ENCODE assay signal across 9 mouse cellular contexts in the genomic region with DNA sequence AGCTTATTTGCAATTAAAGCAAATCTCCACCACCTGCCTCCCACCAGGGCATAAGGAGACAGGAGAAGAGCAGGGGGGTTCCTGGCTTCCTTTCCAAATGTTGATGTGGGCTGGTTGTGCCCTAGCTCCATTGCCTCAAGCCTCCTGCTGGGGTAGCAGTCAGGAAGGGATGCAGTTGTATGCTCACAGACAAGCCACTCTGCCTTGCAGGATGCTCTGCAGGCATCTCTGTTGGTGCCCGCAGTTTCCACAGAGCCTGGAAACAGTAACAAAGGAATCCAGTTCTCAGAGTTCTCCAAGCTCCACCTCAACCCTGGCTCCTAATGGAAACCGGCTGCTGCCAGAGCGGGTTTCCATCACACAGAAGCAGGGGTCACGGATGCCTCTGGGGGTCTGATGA. TPM values are rescaled to one million over a fixed set of nuclear protein-coding genes. Genes with fewer than 3 reads are reported as not detected.
A peak's percentile ranks its signal among the peaks of the same experiment; 100 is the strongest.
DNase-seq lines count a peak whose midpoint lies in the region; ATAC-seq and TF ChIP-seq lines count a peak whose summit lies in the region.
"Had no signal": no experiment of that assay in that cellular context is flagged by ENCODE, and none has a peak within 500 bp of the region (broad histone marks: within the 10 kb centered on the region; RNA-seq: fewer than 3 reads in every experiment).

No protein-coding gene starts in this region.

- no peak for TF ChIP-seq CTCF in lung, adult 2 months (IDR thresholded peaks at IDR 0.05; ENCODE audit: insufficient read depth, low read length)

- 18% methylated on average over 4 of the region's 4 CpGs for WGBS in forebrain, embryonic 16.5 days
- WGBS in limb, embryonic 14.5 days: 8% methylated on average over 4 of the region's 4 CpGs
- 25% methylated on average over 4 of the region's 4 CpGs for WGBS in neural tube, embryonic 15.5 days
- 82% methylated on average over 4 of the region's 4 CpGs for WGBS in lung, adult 2 months

- H3K36me3 ChIP-seq in forebrain, embryonic 16.5 days (ENCODE audit: control insufficient read depth, insufficient read depth): no peaks in the 10 kb centered on the region; the same call in 1 of the 2 replicates
- peaks cover 9% of the 10 kb centered on the region for H3K36me3 ChIP-seq in limb, embryonic 14.5 days (ENCODE audit: control insufficient read depth, insufficient read depth, low read length)
- H3K36me3 ChIP-seq in neural tube, embryonic 15.5 days: no peaks in the 10 kb centered on the region
- H3K36me3 ChIP-seq: lung, embryonic 15.5 days had no signal

- TF ChIP-seq POLR2A in limb, embryonic 14.5 days (IDR thresholded peaks at IDR 0.05; ENCODE audit: borderline replicate concordance, extremely low read depth, insufficient read depth, insufficient read length): no peak
- TF ChIP-seq POLR2A in lung, adult 2 months (IDR thresholded peaks at IDR 0.05; ENCODE audit: borderline replicate concordance, extremely low read depth, low read depth, low read length): no peak

- no peak overlapping the region for H3K4me3 ChIP-seq in forebrain, embryonic 16.5 days (replicated peaks; ENCODE audit: low read length)
- no peak overlapping the region for H3K4me3 ChIP-seq in limb, embryonic 14.5 days (replicated peaks; ENCODE audit: low read length)
- no peak overlapping the region for H3K4me3 ChIP-seq in neural tube, embryonic 15.5 days (replicated peaks)
- no peak overlapping the region for H3K4me3 ChIP-seq in lung, adult 2 months (replicated peaks; ENCODE audit: extremely low read depth, low read depth, low read length)
- H3K4me3 ChIP-seq: lung, embryonic 15.5 days had no signal

- no peaks in the 10 kb centered on the region for H3K9me3 ChIP-seq in forebrain, embryonic 16.5 days (ENCODE audit: control insufficient read depth, low read length)
- H3K9me3 ChIP-seq in limb, embryonic 14.5 days (ENCODE audit: control insufficient read depth, low read length): no peaks in the 10 kb centered on the region
- no peaks in the 10 kb centered on the region for H3K9me3 ChIP-seq in neural tube, embryonic 15.5 days (replicated peaks)
- H3K9me3 ChIP-seq: lung, embryonic 15.5 days had no signal

- peak overlapping the region; percentile 31; the same call in 1 of the 2 replicates for H3K27ac ChIP-seq in forebrain, embryonic 16.5 days (ENCODE audit: low read length)
- peak overlapping the region; percentile 76 for H3K27ac ChIP-seq in limb, embryonic 14.5 days (replicated peaks; ENCODE audit: low read depth, low read length)
- H3K27ac ChIP-seq in neural tube, embryonic 15.5 days (replicated peaks): no peak overlapping the region; the same call in 1 of the 2 replicates
- H3K27ac ChIP-seq: lung, embryonic 15.5 days had no signal

- no peaks in the 10 kb centered on the region for H3K27me3 ChIP-seq in forebrain, embryonic 16.5 days (replicated peaks; ENCODE audit: control insufficient read depth, insufficient read depth, low read length)
- H3K27me3 ChIP-seq in limb, embryonic 14.5 days (ENCODE audit: control insufficient read depth, insufficient read depth, low read length): no peaks in the 10 kb centered on the region
- H3K27me3 ChIP-seq in neural tube, embryonic 15.5 days (replicated peaks): no peaks in the 10 kb centered on the region
- H3K27me3 ChIP-seq: lung, embryonic 15.5 days had no signal

- H3K9ac ChIP-seq in forebrain, embryonic 16.5 days (replicated peaks; ENCODE audit: low read depth, low read length): no peak overlapping the region
- peak overlapping the region; percentile 9; the same call in 1 of the 2 replicates for H3K9ac ChIP-seq in limb, embryonic 14.5 days (ENCODE audit: low read depth, low read length, severe bottlenecking)
- H3K9ac ChIP-seq in neural tube, embryonic 15.5 days (replicated peaks): no peak overlapping the region
- H3K9ac ChIP-seq: lung, embryonic 15.5 days had no signal

- no peak overlapping the region for H3K4me2 ChIP-seq in forebrain, embryonic 16.5 days (ENCODE audit: low read length)
- H3K4me2 ChIP-seq in limb, embryonic 14.5 days (replicated peaks; ENCODE audit: low read depth, low read length, severe bottlenecking): no peak overlapping the region; the same call in 1 of the 2 replicates
- H3K4me2 ChIP-seq in neural tube, embryonic 15.5 days: no peak overlapping the region
- H3K4me2 ChIP-seq: lung, embryonic 15.5 days had no signal

- peaks cover 18% of the 10 kb centered on the region for H3K4me1 ChIP-seq in forebrain, embryonic 16.5 days (replicated peaks; ENCODE audit: control insufficient read depth, insufficient read depth, low read length)
- H3K4me1 ChIP-seq in limb, embryonic 14.5 days (ENCODE audit: control insufficient read depth, insufficient read depth, low read length): peaks cover 35% of the 10 kb centered on the region
- H3K4me1 ChIP-seq in neural tube, embryonic 15.5 days: peaks cover 29% of the 10 kb centered on the region
- peaks cover 7% of the 10 kb centered on the region for H3K4me1 ChIP-seq in lung, adult 2 months (ENCODE audit: control insufficient read depth, insufficient read depth, low read length)

- ATAC-seq in forebrain, embryonic 16.5 days: peak; percentile 58; the same call in 1 of the 2 replicates
- ATAC-seq in limb, embryonic 14.5 days (ENCODE audit: low FRiP score, low read depth): peak; percentile 56; the same call in 1 of the 2 replicates
- peak; percentile 21; the same call in 1 of the 2 replicates for ATAC-seq in neural tube, embryonic 15.5 days (ENCODE audit: low FRiP score)
- no peak for ATAC-seq in megakaryocyte-erythroid progenitor cell, adult 5-6 weeks (replicated peaks; ENCODE audit: low FRiP score, low TSS enrichment, poor library complexity, severe bottlenecking)

- DNase-seq in cerebellum, postnatal 14 days: peak; percentile 32 to 50
- no peak for DNase-seq in cerebellum, adult 8-10 months
- peak; percentile 42 for DNase-seq in limb, embryonic 14.5 days (ENCODE audit: low spot score)
- no peak for DNase-seq in lung, adult 2 months
- no peak for DNase-seq in layer of hippocampus, adult 11-12 months (ENCODE audit: low spot score)

RNA-seq across cellular contexts. Expression of a gene that starts 58.0 kb away (rescaled TPM):
- 16.9 and 22.4 TPM in 2 replicates for polyA plus RNA-seq in forebrain, embryonic 16.5 days (2015; fragmentation: Nextera tagmentation; extraction: Ambion mirVana)
- 22.4 and 29.4 TPM in 2 replicates for polyA plus RNA-seq in limb, embryonic 14.5 days (2012; rRNA removed)
- 20.4 and 28.4 TPM in 2 replicates for polyA plus RNA-seq in limb, embryonic 14.5 days (2014; fragmentation: Nextera tagmentation; extraction: Ambion mirVana)
- 22.9 and 33.1 TPM in 2 replicates for polyA plus RNA-seq in neural tube, embryonic 15.5 days (2015; fragmentation: Nextera tagmentation; extraction: Ambion mirVana)
- 16.9 and 19.3 TPM in 2 replicates for polyA plus RNA-seq in lung, adult 2 months (2012; rRNA removed)
- 34.5 and 39.3 TPM in 2 replicates for total RNA-seq in megakaryocyte-erythroid progenitor cell, adult 5-6 weeks (2014; fragmentation: Nextera tagmentation)
- total RNA-seq in megakaryocyte-erythroid progenitor cell, adult 5-6 weeks (2017): 14.2 and 65.8 TPM in 2 replicates

Comparison
In these comparisons a context has a peak if more than half of its experiments do, and no peak if none do; other contexts are left out.
1. DNase-seq: peak in cerebellum, postnatal 14 days (2 of 2) and limb, embryonic 14.5 days (single experiment); none in cerebellum, adult 8-10 months (single experiment), lung, adult 2 months (single experiment) and layer of hippocampus, adult 11-12 months (single experiment).